Mouse (Mus musculus) embryonic facial prominence, embryonic 14.5 days (tissue): ENCODE results near the gene Qtrt2. TPM values are rescaled to one million over a fixed set of nuclear protein-coding genes. Genes with fewer than 3 reads are reported as not detected.

Experiments used
- ATAC-seq: fragments of 200-750 bp; cut with Nextera tagmentation; 2 replicates; pipeline ENCODE4 v1.8.0; 2017; ENCODE audit warnings: low read depth, moderate number of reproducible peaks, moderate TSS enrichment
- DNase-seq: peaks from one replicate; pipeline ENCODE4 v3.0.0-alpha.2; 2015; ENCODE audit warnings: low spot score
- H3K27ac ChIP-seq: fragments of 300-500 bp; sonication (generic); replicated peaks from 2 replicates; pipeline ENCODE4 v1.5.1; 2014; ENCODE audit warnings: low read depth, mild to moderate bottlenecking, low read length, moderate library complexity
- H3K27me3 ChIP-seq: fragments of 300-500 bp; sonication (generic); replicated peaks from 2 replicates; pipeline ENCODE4 v1.6.1; 2014; ENCODE audit warnings: low read length; ENCODE audit not compliant: control insufficient read depth, insufficient read depth
- H3K36me3 ChIP-seq: fragments of 300-500 bp; sonication (generic); 2 replicates; pipeline ENCODE4 v1.6.1; 2014; ENCODE audit warnings: low read length, mixed read lengths; ENCODE audit not compliant: control insufficient read depth, insufficient read depth
- H3K4me1 ChIP-seq: fragments of 300-500 bp; sonication (generic); 2 replicates; pipeline ENCODE4 v1.6.1; 2014; ENCODE audit warnings: antibody characterized with exemption, low read length; ENCODE audit not compliant: control insufficient read depth, insufficient read depth
- H3K4me2 ChIP-seq: fragments of 300-500 bp; sonication (generic); 2 replicates; pipeline ENCODE4 v1.6.1; 2014; ENCODE audit warnings: low read depth, mild to moderate bottlenecking, low read length, moderate library complexity, mixed read lengths
- H3K4me3 ChIP-seq: fragments of 300-500 bp; sonication (generic); 2 replicates; pipeline ENCODE4 v1.5.1; 2014; ENCODE audit warnings: low read depth, mild to moderate bottlenecking, low read length
- H3K9ac ChIP-seq: fragments of 300-500 bp; sonication (generic); 2 replicates; pipeline ENCODE4 v1.6.1; 2014; ENCODE audit warnings: low read depth, mild to moderate bottlenecking, low read length, moderate library complexity, mixed read lengths
- H3K9me3 ChIP-seq: fragments of 300-500 bp; sonication (generic); 2 replicates; pipeline ENCODE4 v1.6.1; 2016; ENCODE audit warnings: low read length; ENCODE audit not compliant: control insufficient read depth
- WGBS: fragments of 180-500 bp; shearing (Covaris S2); extraction: QIAGEN DNeasy Blood & Tissue Kit; methylation state at CpG from one replicate; pipeline ENCODE4 v1.1.7; 2014; 5-methylcytosine and 5-hydroxymethylcytosine counted together
- polyA plus RNA-seq: library from polyadenylated mRNA; unstranded; fragments of >200 nt; fragmentation: Nextera tagmentation; extraction: Ambion mirVana; gene quantifications from 2 replicates; pipeline ENCODE4 v1.2.1, GENCODE M21; 2014

The Qtrt2 gene
- 28.3 and 34.1 TPM in 2 replicates for polyA plus RNA-seq

- DNase-seq (no peak), ATAC-seq (no peak)
- Histone ChIP-seq H3K9ac (no peak within 1 kb of the TSS), H3K27ac (no peak within 1 kb of the TSS), H3K4me1 (no peaks in the 10 kb centered on the region), H3K4me3 (no peak within 1 kb of the TSS), H3K36me3 (no peaks in the 10 kb centered on the region), H3K9me3 (no peaks in the 10 kb centered on the region), H3K4me2 (no peak within 1 kb of the TSS), H3K27me3 (no peaks in the 10 kb centered on the region)
- WGBS = 71% methylated on average over 6 of the region's 6 CpGs
Observed at GRCm38 (mm10) chr16:43926341-43926859, at the start of gene Qtrt2. Qtrt2 (minus strand) TSS chr16:43926809.

DNA sequence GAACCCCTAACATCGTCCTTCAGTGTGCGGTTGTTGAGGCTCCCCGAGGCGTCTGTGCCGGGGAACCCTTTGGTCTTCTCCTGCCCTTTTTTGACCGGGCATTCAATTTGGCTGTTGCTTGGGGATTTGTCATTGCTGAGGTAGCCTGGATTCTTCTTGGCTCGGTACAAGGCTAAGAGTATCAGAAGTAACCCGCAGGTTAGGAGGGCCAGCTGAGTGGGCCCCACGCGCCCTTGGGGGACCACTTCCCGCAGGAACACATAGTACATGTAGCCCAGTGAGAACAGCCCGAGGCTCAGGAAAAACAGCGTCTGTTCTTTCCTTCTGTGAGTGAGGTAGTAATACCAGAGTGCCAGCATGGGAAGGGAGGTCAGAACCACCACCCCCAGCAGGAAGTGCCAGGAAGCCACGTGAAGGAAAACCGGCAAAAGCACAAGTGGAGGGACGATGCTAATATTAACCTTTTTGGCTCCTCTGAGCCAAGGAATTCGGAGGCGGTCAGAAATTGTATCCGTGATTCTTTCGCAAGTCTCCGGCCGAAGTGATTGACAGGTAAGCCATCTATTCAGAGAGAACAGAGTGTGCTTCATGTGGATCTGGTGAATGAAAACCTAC is 47.1 kb upstream of the Qtrt2 start:
- DNase-seq = no peak
- Histone ChIP-seq H3K36me3 (no peaks in the 10 kb centered on the region), H3K4me2 (no peak overlapping the region), H3K9ac (no peak overlapping the region), H3K9me3 (no peaks in the 10 kb centered on the region), H3K27me3 (peaks cover 10% of the 10 kb centered on the region; the same call in 1 of the 2 replicates), H3K4me1 (no peaks in the 10 kb centered on the region), H3K27ac (no peak overlapping the region), H3K4me3 (no peak overlapping the region)
- 69% methylated on average over 22 of the region's 22 CpGs for WGBS
- no peak for ATAC-seq

DNA sequence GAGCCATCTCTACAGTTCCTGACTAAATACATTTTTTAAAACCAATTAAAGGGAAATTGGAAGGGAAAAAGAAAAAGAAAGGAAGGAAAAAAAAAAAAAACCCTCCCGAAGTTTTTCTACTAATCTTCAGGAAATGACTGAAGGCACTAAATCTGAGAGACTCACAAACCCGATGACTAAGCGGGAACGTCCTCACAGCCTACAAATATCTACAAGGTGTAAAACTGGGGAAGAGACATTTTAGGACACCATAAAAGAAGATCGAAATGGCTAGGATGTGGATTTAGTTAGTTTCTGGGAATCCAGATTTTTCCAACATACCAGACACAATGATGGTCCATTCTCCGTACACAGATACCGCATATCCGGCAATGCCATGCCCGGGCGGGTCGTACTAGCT is 46.5 kb upstream of the Qtrt2 start:
- ATAC-seq = no peak
- WGBS = 96% methylated on average over 11 of the region's 11 CpGs
- H3K9me3 ChIP-seq = no peaks in the 10 kb centered on the region
- H3K9ac ChIP-seq = no peak overlapping the region
- H3K36me3 ChIP-seq = no peaks in the 10 kb centered on the region
- H3K4me1 ChIP-seq = no peaks in the 10 kb centered on the region
- H3K4me2 ChIP-seq = no peak overlapping the region
- H3K4me3 ChIP-seq = no peak overlapping the region
- no peak overlapping the region for H3K27ac ChIP-seq
- no peak for DNase-seq
- H3K27me3 ChIP-seq = peaks cover 4% of the 10 kb centered on the region; the same call in 1 of the 2 replicates

GRCm38 (mm10) chr16:43972391-43972790 is 45.8 kb upstream of the Qtrt2 start:
- H3K9me3 ChIP-seq = no peaks in the 10 kb centered on the region
- 87% methylated on average over 2 of the region's 2 CpGs for WGBS
- ATAC-seq (no peak), DNase-seq (no peak)
- H3K4me1 ChIP-seq = no peaks in the 10 kb centered on the region
- H3K4me2 ChIP-seq = no peak overlapping the region
- no peak overlapping the region for H3K9ac ChIP-seq
- no peaks in the 10 kb centered on the region for H3K36me3 ChIP-seq
- H3K27ac ChIP-seq = no peak overlapping the region
- no peak overlapping the region for H3K4me3 ChIP-seq
- no peaks in the 10 kb centered on the region for H3K27me3 ChIP-seq

- no peaks in the 10 kb centered on the region for H3K4me1 ChIP-seq
- DNase-seq (no peak), ATAC-seq (no peak)
- no peaks in the 10 kb centered on the region for H3K27me3 ChIP-seq
- no peak overlapping the region for H3K4me3 ChIP-seq
- H3K4me2 ChIP-seq = no peak overlapping the region
- H3K36me3 ChIP-seq = no peaks in the 10 kb centered on the region
- WGBS = 95% methylated on average over 9 of the region's 9 CpGs
- no peaks in the 10 kb centered on the region for H3K9me3 ChIP-seq
- no peak overlapping the region for H3K27ac ChIP-seq
- no peak overlapping the region for H3K9ac ChIP-seq
Observed at GRCm38 (mm10) chr16:43971741-43972140, 45.1 kb upstream of the Qtrt2 start.

GRCm38 (mm10) chr16:43971189-43971588 is 44.6 kb upstream of the Qtrt2 start:
- ATAC-seq = no peak
- WGBS = 93% methylated on average over 11 of the region's 11 CpGs
- no peak for DNase-seq
- Histone ChIP-seq H3K27ac (no peak overlapping the region), H3K9me3 (no peaks in the 10 kb centered on the region), H3K27me3 (no peaks in the 10 kb centered on the region), H3K4me3 (no peak overlapping the region), H3K4me2 (no peak overlapping the region), H3K9ac (no peak overlapping the region), H3K36me3 (no peaks in the 10 kb centered on the region), H3K4me1 (no peaks in the 10 kb centered on the region)

DNA sequence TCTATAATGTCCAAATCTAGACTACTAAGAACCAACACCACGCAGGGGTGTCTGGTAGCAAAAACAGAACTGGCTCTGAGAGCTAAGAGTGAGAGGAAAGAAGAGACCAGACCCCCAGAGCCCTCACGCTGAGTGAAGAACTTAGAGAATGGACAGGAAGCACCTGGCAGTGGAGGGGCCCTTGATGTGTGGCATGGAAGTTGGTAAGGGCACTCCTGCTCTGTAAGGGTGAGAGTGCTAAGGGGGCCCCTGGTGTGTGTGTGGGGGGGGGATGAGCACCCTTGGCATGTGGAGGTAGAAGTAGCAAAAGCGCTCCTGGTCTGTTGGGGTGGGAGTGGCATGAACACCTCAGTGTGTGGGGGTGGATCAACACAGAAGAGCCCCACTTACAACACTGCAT is 43.8 kb upstream of the Qtrt2 start:
- WGBS = 81% methylated on average over 3 of the region's 3 CpGs

DNA sequence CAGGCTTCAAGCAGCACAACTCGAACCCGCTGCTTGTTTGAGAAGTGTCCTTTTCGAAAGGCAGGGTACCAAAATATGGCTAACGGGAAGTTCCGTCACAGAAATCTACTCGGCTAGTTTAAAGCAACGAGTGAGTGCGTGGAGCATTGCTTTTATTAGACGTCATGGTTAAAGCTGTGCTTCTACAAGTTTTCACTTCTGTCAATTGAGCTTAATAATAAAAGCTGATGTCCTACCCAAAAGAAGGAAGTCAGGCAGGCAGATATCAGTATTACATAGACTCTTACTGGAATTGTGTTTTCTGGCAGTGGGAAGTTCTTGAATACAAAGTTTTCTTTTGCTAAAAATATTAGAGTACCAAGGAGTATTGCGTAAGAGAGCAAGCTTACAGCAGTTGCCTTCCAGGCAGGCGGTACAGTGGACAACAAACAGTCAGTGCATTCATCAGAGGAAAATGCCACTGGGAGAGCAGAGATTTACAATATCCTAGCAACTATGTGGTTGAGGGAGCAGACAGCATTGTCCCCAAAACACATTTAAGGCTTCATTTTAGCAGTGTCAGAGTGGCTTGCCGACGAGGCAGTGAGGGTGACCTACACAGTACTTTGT is 39.3 kb upstream of the Qtrt2 start:
- no peak for ATAC-seq
- 84% methylated on average over 13 of the region's 13 CpGs for WGBS
- H3K36me3 ChIP-seq = no peaks in the 10 kb centered on the region
- no peaks in the 10 kb centered on the region for H3K4me1 ChIP-seq
- DNase-seq = no peak
- H3K9ac ChIP-seq = no peak overlapping the region
- no peaks in the 10 kb centered on the region for H3K27me3 ChIP-seq
- no peak overlapping the region for H3K27ac ChIP-seq
- H3K4me3 ChIP-seq = no peak overlapping the region
- no peak overlapping the region for H3K4me2 ChIP-seq
- H3K9me3 ChIP-seq = no peaks in the 10 kb centered on the region

More for the DNA sequence above, 43.8 kb upstream of the Qtrt2 start:
- H3K4me1 ChIP-seq = no peaks in the 10 kb centered on the region
- H3K4me3 ChIP-seq = no peak overlapping the region
- DNase-seq (no peak), ATAC-seq (no peak)
- no peaks in the 10 kb centered on the region for H3K9me3 ChIP-seq
- H3K4me2 ChIP-seq = no peak overlapping the region
- H3K9ac ChIP-seq = no peak overlapping the region
- no peaks in the 10 kb centered on the region for H3K27me3 ChIP-seq
- H3K36me3 ChIP-seq = no peaks in the 10 kb centered on the region
- no peak overlapping the region for H3K27ac ChIP-seq

DNA sequence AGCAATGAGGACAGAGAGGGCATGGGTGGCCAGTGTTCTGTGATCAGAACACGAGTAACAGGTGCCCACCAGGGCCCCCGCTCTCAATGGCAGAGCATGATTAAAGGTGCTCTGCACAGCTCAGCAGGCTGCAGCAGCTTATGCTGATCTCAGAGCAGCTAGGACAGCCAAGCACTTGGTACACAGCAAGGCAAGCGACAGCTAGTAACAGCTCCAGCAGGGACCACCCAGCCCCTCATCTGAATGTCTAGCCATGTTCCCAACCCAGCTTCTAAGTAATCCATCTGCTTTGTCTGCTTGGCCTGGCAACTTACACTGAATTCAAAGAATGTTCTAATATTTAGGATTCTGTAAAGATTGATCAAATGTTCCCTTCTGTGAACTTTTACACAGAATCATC is 37.2 kb upstream of the Qtrt2 start:
- no peaks in the 10 kb centered on the region for H3K9me3 ChIP-seq
- no peak overlapping the region for H3K4me2 ChIP-seq
- no peak overlapping the region for H3K9ac ChIP-seq
- H3K27ac ChIP-seq = no peak overlapping the region
- no peak overlapping the region for H3K4me3 ChIP-seq
- ATAC-seq (no peak), DNase-seq (no peak)
- WGBS = 88% methylated on average over 3 of the region's 3 CpGs
- no peaks in the 10 kb centered on the region for H3K4me1 ChIP-seq
- H3K27me3 ChIP-seq = no peaks in the 10 kb centered on the region
- no peaks in the 10 kb centered on the region for H3K36me3 ChIP-seq
